Mouse (Mus musculus): ENCODE measurements around the gene 4931409K22Rik.
A peak's percentile ranks its signal among the peaks of the same experiment; 100 is the strongest.
"Not testable (repeated sequence)": the region's sequence is repeated elsewhere in the genome, so short reads cannot be mapped to it uniquely, and the experiment has no call there.

4931409K22Rik gene

GRCm38 (mm10) chr5:24593230-24593629, 36.6 kb upstream of the 4931409K22Rik start:
- no peak for DNase-seq (ENCODE audit: low read depth)

GRCm38 (mm10) chr5:24592471-24593160, 36.0 kb upstream of the 4931409K22Rik start:
- DNase-seq (ENCODE audit: low read depth): no peak

- no peak for DNase-seq (ENCODE audit: low read depth)
These were observed 35.3 kb upstream of the 4931409K22Rik start for GRCm38 (mm10) chr5:24591796-24592470.

- no peak for DNase-seq (ENCODE audit: low read depth)
These were observed 34.7 kb upstream of the 4931409K22Rik start for GRCm38 (mm10) chr5:24591268-24591721.

- no peak for DNase-seq (ENCODE audit: low read depth)
These were observed 33.2 kb upstream of the 4931409K22Rik start for GRCm38 (mm10) chr5:24589511-24590500.

- DNase-seq (ENCODE audit: low read depth): no peak
These were observed 30.6 kb upstream of the 4931409K22Rik start for GRCm38 (mm10) chr5:24587200-24587577.

- no peak for DNase-seq (ENCODE audit: low read depth)
These were observed 30.1 kb upstream of the 4931409K22Rik start, which contains the start of gene Chpf2 for GRCm38 (mm10) chr5:24586547-24587199. Gene Chpf2, plus strand, starts transcription at chr5:24586741.

GRCm38 (mm10) chr5:24586106-24586505, 29.5 kb upstream of the 4931409K22Rik start:
- no peak for DNase-seq (ENCODE audit: low read depth)

- DNase-seq (ENCODE audit: low read depth): no peak
These were observed 21.7 kb upstream of the 4931409K22Rik start for GRCm38 (mm10) chr5:24578109-24578963.

GRCm38 (mm10) chr5:24577183-24577929, 20.7 kb upstream of the 4931409K22Rik start, which contains the start of gene Abcf2:
Gene Abcf2, minus strand, starts transcription at chr5:24577467.
- peak; percentile 100 for DNase-seq (ENCODE audit: low read depth)

- DNase-seq (ENCODE audit: low read depth): no peak
These were observed 20.2 kb upstream of the 4931409K22Rik start for GRCm38 (mm10) chr5:24576801-24577182.

GRCm38 (mm10) chr5:24575948-24576347, 19.3 kb upstream of the 4931409K22Rik start:
- DNase-seq (ENCODE audit: low read depth): no peak

- DNase-seq (ENCODE audit: low read depth): not testable (repeated sequence)
These were observed 1.3 kb downstream of the 4931409K22Rik start for GRCm38 (mm10) chr5:24555335-24555734.

GRCm38 (mm10) chr5:24553621-24554244, 2.9 kb downstream of the 4931409K22Rik start:
- DNase-seq (ENCODE audit: low read depth): peak; percentile 24

GRCm38 (mm10) chr5:24551317-24551688, 5.3 kb downstream of the 4931409K22Rik start:
- DNase-seq (ENCODE audit: low read depth): no peak

GRCm38 (mm10) chr5:24550598-24551316, 5.9 kb downstream of the 4931409K22Rik start:
- no peak for DNase-seq (ENCODE audit: low read depth)

GRCm38 (mm10) chr5:24542643-24543042, 14.0 kb downstream of the 4931409K22Rik start:
- no peak for DNase-seq (ENCODE audit: low read depth)

- no peak for DNase-seq (ENCODE audit: low read depth)
These were observed 15.5 kb downstream of the 4931409K22Rik start for GRCm38 (mm10) chr5:24541144-24541569.

Data from fibroblast of lung, adult 2 months (primary cell).